Mouse (Mus musculus) urinary bladder, adult 2 months (tissue): ENCODE data around the gene Acot12. TPM values are rescaled to one million over a fixed set of nuclear protein-coding genes. Genes with fewer than 3 reads are reported as not detected.

Experiments used
- DNase-seq: peaks from one replicate; pipeline ENCODE4 v3.0.0; 2022; ENCODE audit warnings: low spot score
- polyA plus RNA-seq: library from polyadenylated mRNA; depleted of rRNA; stranded (reverse); fragments of >200 nt; gene quantifications from 2 replicates; pipeline ENCODE4 v1.2.3, GENCODE M21; 2012; rRNA removed

Gene Acot12
- polyA plus RNA-seq, 1 experiment: not detected

- no peak for DNase-seq
Measured at GRCm38 (mm10) chr13:91826066-91826465, 84.8 kb downstream of the Acot12 start.

DNA sequence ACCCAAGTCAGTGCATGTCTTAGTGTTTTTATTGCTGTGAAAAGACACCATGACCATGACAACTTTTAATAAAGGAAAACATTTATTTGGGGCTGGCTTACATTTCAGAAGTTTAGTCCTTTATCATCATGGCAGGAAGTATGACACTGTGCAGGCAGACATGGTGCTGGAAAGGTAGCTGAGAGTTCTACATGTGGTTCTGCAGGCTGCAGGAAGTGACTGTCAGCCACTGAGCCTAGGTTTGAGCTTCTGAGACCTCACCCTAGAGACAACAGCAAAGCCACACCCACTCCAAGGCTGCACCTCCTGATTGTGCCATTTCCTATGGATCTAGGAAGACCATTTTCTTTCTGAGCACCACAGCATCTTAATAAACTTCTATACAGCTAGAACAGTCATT lies 86.6 kb downstream of the Acot12 start:
- no peak for DNase-seq

Other genes with a start within 250 kb of the Acot12 start
- gene Zcchc9, start 66.2 kb downstream of the Acot12 start, polyA plus RNA-seq: 26.4 and 28.3 TPM in 2 replicates
- not detected in 2 replicates for gene Ckmt2, start 135.4 kb downstream of the Acot12 start, polyA plus RNA-seq